Mouse (Mus musculus) testis, adult 2 months (tissue): ENCODE measurements at regions not wholly inside any gene's neighbourhood (a gene's known extent, or its start where the extent isn't known, plus 50 kb on each side); places are given as distances from the start of the nearest gene placed in this dataset.

Experiments used
- CTCF ChIP-seq: fragments of 200-500 bp; IDR thresholded peaks from 2 replicates; pipeline ENCODE4 v1.5.1; 2012; ENCODE audit warnings: low read depth, mild to moderate bottlenecking, inconsistent platforms, low read length, moderate library complexity; ENCODE audit not compliant: control insufficient read depth, insufficient read depth, insufficient replicate concordance
- POLR2A ChIP-seq: fragments of 200-500 bp; IDR thresholded peaks from 2 replicates; pipeline ENCODE4 v1.6.1; 2012; ENCODE audit warnings: low read depth, mild to moderate bottlenecking, inconsistent platforms, low read length, moderate library complexity; ENCODE audit not compliant: control insufficient read depth

DNA sequence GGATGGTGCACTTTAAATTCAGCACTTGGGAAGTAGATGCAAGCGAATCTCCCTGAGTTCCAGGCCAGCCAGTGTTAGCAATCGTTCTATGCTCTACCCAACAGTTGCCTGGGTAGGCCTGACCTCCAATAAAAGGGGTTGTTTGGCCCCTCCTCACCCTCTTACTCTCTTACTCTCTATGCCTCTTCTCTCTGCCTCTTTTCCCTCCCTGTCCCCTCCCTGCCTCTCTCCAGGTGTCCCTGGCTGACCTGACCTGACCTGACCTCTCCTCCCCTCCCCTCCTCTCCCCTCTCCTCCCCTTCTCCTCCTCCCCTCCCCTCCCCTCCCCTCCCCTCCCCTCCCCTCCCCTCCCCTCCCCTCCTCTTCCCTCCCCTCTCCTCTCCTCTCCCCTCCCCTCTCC, 63.0 kb upstream of the Chd2 start:
- no peak for TF ChIP-seq CTCF
- no peak for TF ChIP-seq POLR2A
